ENCODE assay signal across 9 mouse cellular contexts in genomic region chr7:45153586-45153985, GRCm38 (mm10). TPM values are rescaled to one million over a fixed set of nuclear protein-coding genes. Genes with fewer than 3 reads are reported as not detected.
DNase-seq lines count a peak whose midpoint lies in the region; ATAC-seq and TF ChIP-seq lines count a peak whose summit lies in the region.
"Had no signal": no experiment of that assay in that cellular context is flagged by ENCODE, and none has a peak within 500 bp of the region (broad histone marks: within the 10 kb centered on the region; RNA-seq: fewer than 3 reads in every experiment).

No protein-coding gene starts in this region.

- peak overlapping the region; percentile 91 for H3K4me3 ChIP-seq in heart, embryonic 15.5 days
- peak overlapping the region; percentile 81 for H3K4me3 ChIP-seq in G1E (ENCODE audit: low read depth, low read length)
- H3K4me3 ChIP-seq in forebrain, postnatal 0 days (ENCODE audit: low read depth, low read length) = peak overlapping the region; percentile 73
- H3K4me3 ChIP-seq in midbrain, embryonic 10.5 days = peak overlapping the region; percentile 75

- no peak for DNase-seq in heart, postnatal 10 days
- no peak for DNase-seq in G1E (ENCODE audit: low spot score)
- no peak for DNase-seq in forebrain, postnatal 0 days
- no peak for DNase-seq in midbrain, embryonic 10.5 days (ENCODE audit: low spot score)
- DNase-seq in left cerebral cortex, adult 8-10 months (ENCODE audit: low spot score in 2 of 2) = no peak
- no peak for DNase-seq in layer of hippocampus, postnatal 14 days (ENCODE audit: low spot score in 2 of 2)
- no peak for DNase-seq in thymus, postnatal 4 days

- intact Hi-C loops in heart, postnatal 10 days (cut with DNase I) = no loop called here

- H3K4me2 ChIP-seq in heart, embryonic 15.5 days = peak overlapping the region; percentile 69
- peak overlapping the region; percentile 78 for H3K4me2 ChIP-seq in forebrain, postnatal 0 days (ENCODE audit: low read depth)

- ATAC-seq in heart, embryonic 15.5 days (replicated peaks; ENCODE audit: insufficient number of reproducible peaks, insufficient read depth, low FRiP score, low read depth) = no peak
- no peak for ATAC-seq in G1E (ENCODE audit: extremely low read depth, insufficient number of reproducible peaks, low FRiP score, poor library complexity, severe bottlenecking)
- no peak for ATAC-seq in forebrain, postnatal 0 days

- WGBS in heart, embryonic 15.5 days = 3% methylated on average over 5 of the region's 5 CpGs
- 2% methylated on average over 5 of the region's 5 CpGs for WGBS in forebrain, postnatal 0 days
- WGBS in midbrain, embryonic 10.5 days = 5% methylated on average over 5 of the region's 5 CpGs

- peaks cover 15% of the 10 kb centered on the region for H3K4me1 ChIP-seq in heart, embryonic 15.5 days (replicated peaks)
- peaks cover 47% of the 10 kb centered on the region for H3K4me1 ChIP-seq in G1E (ENCODE audit: insufficient read depth, low read depth, low read length)
- peaks cover 13% of the 10 kb centered on the region; the same call in 1 of the 2 replicates for H3K4me1 ChIP-seq in forebrain, postnatal 0 days (ENCODE audit: insufficient read depth)
- peaks cover 41% of the 10 kb centered on the region for H3K4me1 ChIP-seq in midbrain, embryonic 10.5 days

- TF ChIP-seq CTCF in G1E (IDR thresholded peaks at IDR 0.05; ENCODE audit: low read depth, low read length) = no peak
- no peak for TF ChIP-seq CTCF in forebrain, postnatal 0 days (IDR thresholded peaks at IDR 0.05; ENCODE audit: low read depth)

- peak overlapping the region; percentile 87 for H3K9ac ChIP-seq in heart, embryonic 15.5 days
- peak overlapping the region; percentile 82 for H3K9ac ChIP-seq in forebrain, postnatal 0 days

- peak overlapping the region; percentile 99 for H3K27ac ChIP-seq in heart, embryonic 15.5 days
- H3K27ac ChIP-seq in forebrain, postnatal 0 days (ENCODE audit: low read depth, low read length) = peak overlapping the region; percentile 95
- H3K27ac ChIP-seq in midbrain, embryonic 10.5 days (replicated peaks) = peak overlapping the region; percentile 98

- H3K9me3 ChIP-seq in heart, embryonic 15.5 days (replicated peaks) = no peaks in the 10 kb centered on the region
- no peaks in the 10 kb centered on the region for H3K9me3 ChIP-seq in G1E (replicated peaks)
- no peaks in the 10 kb centered on the region for H3K9me3 ChIP-seq in forebrain, postnatal 0 days (ENCODE audit: low read length)
- H3K9me3 ChIP-seq in midbrain, embryonic 10.5 days (replicated peaks) = no peaks in the 10 kb centered on the region

- H3K27me3 ChIP-seq in heart, embryonic 15.5 days = no peaks in the 10 kb centered on the region
- no peaks in the 10 kb centered on the region for H3K27me3 ChIP-seq in G1E (ENCODE audit: insufficient read depth, low read length)
- H3K27me3 ChIP-seq in forebrain, postnatal 0 days (ENCODE audit: insufficient read depth, low read length) = no peaks in the 10 kb centered on the region
- H3K27me3 ChIP-seq in midbrain, embryonic 10.5 days (ENCODE audit: low read depth, poor library complexity, severe bottlenecking) = no peaks in the 10 kb centered on the region

- H3K36me3 ChIP-seq in heart, embryonic 15.5 days = peaks cover 5% of the 10 kb centered on the region; the same call in 1 of the 2 replicates
- peaks cover 69% of the 10 kb centered on the region for H3K36me3 ChIP-seq in G1E (replicated peaks)
- H3K36me3 ChIP-seq in forebrain, postnatal 0 days (ENCODE audit: insufficient read depth) = peaks cover 7% of the 10 kb centered on the region; the same call in 1 of the 2 replicates
- H3K36me3 ChIP-seq in midbrain, embryonic 10.5 days = peaks cover 21% of the 10 kb centered on the region

RNA-seq across cellular contexts. Expression of gene Pih1d1, which starts 0.5 kb away (rescaled TPM):
- 76.5 and 77.3 TPM in 2 replicates for polyA plus RNA-seq in heart, embryonic 15.5 days (2015; fragmentation: Nextera tagmentation; extraction: Ambion mirVana)
- 10 to 100 TPM; 47.1 to 49.0 TPM for total RNA-seq in heart, postnatal 10 days (2021)
- total RNA-seq in G1E (2014; fragmentation: Nextera tagmentation) = 82.8 and 124 TPM in 2 replicates
- total RNA-seq in G1E (2017) = 60.9 and 68.4 TPM in 2 replicates
- 46.4 TPM in 2 replicates for polyA plus RNA-seq in G1E (2012)
- total RNA-seq in forebrain, postnatal 0 days (2014; rRNA removed) = 112 and 117 TPM in 2 replicates
- 74.3 and 80.4 TPM in 2 replicates for polyA plus RNA-seq in forebrain, postnatal 0 days (2015; fragmentation: Nextera tagmentation; extraction: Ambion mirVana)
- 108 and 111 TPM in 2 replicates for polyA plus RNA-seq in midbrain, embryonic 10.5 days (2016; fragmentation: Nextera tagmentation; extraction: Ambion mirVana)
- total RNA-seq in left cerebral cortex, adult 8-10 months (2022) = 10 to 100 TPM; 41.4 to 49.3 (median 45.2) TPM
- total RNA-seq in layer of hippocampus, postnatal 14 days (2021) = 10 to 100 TPM; 46.1 to 46.5 TPM

RNA-seq across cellular contexts. Expression of gene Aldh16a1, which starts 0.8 kb away (rescaled TPM):
- polyA plus RNA-seq in heart, embryonic 15.5 days (2015; fragmentation: Nextera tagmentation; extraction: Ambion mirVana) = 26.4 and 40.4 TPM in 2 replicates
- 10 to 100 TPM; 36.6 to 48.2 TPM for total RNA-seq in heart, postnatal 10 days (2021)
- total RNA-seq in G1E (2014; fragmentation: Nextera tagmentation) (19.6 and 26.3 TPM in 2 replicates), G1E (2017) (33.8 and 34.7 TPM in 2 replicates)
- polyA plus RNA-seq in G1E (2012) = 110 and 133 TPM in 2 replicates
- total RNA-seq in forebrain, postnatal 0 days (2014; rRNA removed) = 10.2 and 14.2 TPM in 2 replicates
- polyA plus RNA-seq in forebrain, postnatal 0 days (2015; fragmentation: Nextera tagmentation; extraction: Ambion mirVana) = 13.3 TPM in 2 replicates
- polyA plus RNA-seq in midbrain, embryonic 10.5 days (2016; fragmentation: Nextera tagmentation; extraction: Ambion mirVana) = 45.7 and 51.2 TPM in 2 replicates
- 10 to 100 TPM; 17.9 to 20.9 (median 19.8) TPM for total RNA-seq in left cerebral cortex, adult 8-10 months (2022)
- 10 to 100 TPM; 14.0 to 15.9 TPM for total RNA-seq in layer of hippocampus, postnatal 14 days (2021)

RNA-seq across cellular contexts. Expression of gene Slc17a7, which starts 10.2 kb away (rescaled TPM):
- polyA plus RNA-seq in heart, embryonic 15.5 days (2015; fragmentation: Nextera tagmentation; extraction: Ambion mirVana) = 2.7 and 3.5 TPM in 2 replicates
- 1 to 10 TPM; 6.1 to 6.7 TPM for total RNA-seq in heart, postnatal 10 days (2021)
- not detected in 2 replicates for total RNA-seq in G1E (2014; fragmentation: Nextera tagmentation)
- total RNA-seq in G1E (2017) = 0.06 and 0.11 TPM in 2 replicates
- polyA plus RNA-seq in G1E (2012) = 0.02 and 0.08 TPM in 2 replicates
- total RNA-seq in forebrain, postnatal 0 days (2014; rRNA removed) = 71.4 and 87.5 TPM in 2 replicates
- 47.6 and 50.3 TPM in 2 replicates for polyA plus RNA-seq in forebrain, postnatal 0 days (2015; fragmentation: Nextera tagmentation; extraction: Ambion mirVana)
- 0.25 and 0.52 TPM in 2 replicates for polyA plus RNA-seq in midbrain, embryonic 10.5 days (2016; fragmentation: Nextera tagmentation; extraction: Ambion mirVana)
- total RNA-seq in left cerebral cortex, adult 8-10 months (2022) = 1,000 to 10,000 TPM; 1,001 to 1,087 (median 1,026) TPM
- total RNA-seq in layer of hippocampus, postnatal 14 days (2021) = 1,000 to 10,000 TPM; 1,582 to 1,636 TPM

RNA-seq across cellular contexts. Expression of gene Flt3l, which starts 17.4 kb away (rescaled TPM):
- polyA plus RNA-seq in heart, embryonic 15.5 days (2015; fragmentation: Nextera tagmentation; extraction: Ambion mirVana) = 1.5 and 2.2 TPM in 2 replicates
- total RNA-seq in heart, postnatal 10 days (2021) = 1 to 10 TPM; 5.7 to 6.5 TPM
- total RNA-seq in G1E (2014; fragmentation: Nextera tagmentation) (75.7 and 76.5 TPM in 2 replicates), G1E (2017) (41.0 and 48.6 TPM in 2 replicates)
- polyA plus RNA-seq in G1E (2012) = 31.7 and 38.8 TPM in 2 replicates
- total RNA-seq in forebrain, postnatal 0 days (2014; rRNA removed) = 2.3 and 3.1 TPM in 2 replicates
- polyA plus RNA-seq in forebrain, postnatal 0 days (2015; fragmentation: Nextera tagmentation; extraction: Ambion mirVana) = 1.9 and 6.8 TPM in 2 replicates
- polyA plus RNA-seq in midbrain, embryonic 10.5 days (2016; fragmentation: Nextera tagmentation; extraction: Ambion mirVana) = 1.1 and 1.4 TPM in 2 replicates
- 1 to 10 TPM; 6.5 to 8.2 (median 7.5) TPM for total RNA-seq in left cerebral cortex, adult 8-10 months (2022)
- total RNA-seq in layer of hippocampus, postnatal 14 days (2021) = 1 to 10 TPM; 4.5 to 5.8 TPM

RNA-seq across cellular contexts. Expression of gene Gm45713, which starts 17.6 kb away (rescaled TPM):
- polyA plus RNA-seq in heart, embryonic 15.5 days (2015; fragmentation: Nextera tagmentation; extraction: Ambion mirVana) = 0.22 TPM in 1 of 2 replicates, not detected in the other
- total RNA-seq in heart, postnatal 10 days (2021) = not detected
- total RNA-seq in G1E (2014; fragmentation: Nextera tagmentation) (not detected in 2 replicates), G1E (2017) (0.16 and 0.23 TPM in 2 replicates)
- 1.0 and 1.3 TPM in 2 replicates for polyA plus RNA-seq in G1E (2012)
- total RNA-seq in forebrain, postnatal 0 days (2014; rRNA removed) = not detected in 2 replicates
- polyA plus RNA-seq in forebrain, postnatal 0 days (2015; fragmentation: Nextera tagmentation; extraction: Ambion mirVana) = 0.36 TPM in 1 of 2 replicates, not detected in the other
- polyA plus RNA-seq in midbrain, embryonic 10.5 days (2016; fragmentation: Nextera tagmentation; extraction: Ambion mirVana) = 0.11 and 0.19 TPM in 2 replicates
- total RNA-seq in left cerebral cortex, adult 8-10 months (2022) = not detected
- under 1 TPM in 1 of 2 experiments, not detected in 1; 0.39 TPM for total RNA-seq in layer of hippocampus, postnatal 14 days (2021)
- total RNA-seq: gastrocnemius, postnatal 36 days had no signal
